10 mouse cellular contexts compared by ENCODE assay signal in the genomic region with DNA sequence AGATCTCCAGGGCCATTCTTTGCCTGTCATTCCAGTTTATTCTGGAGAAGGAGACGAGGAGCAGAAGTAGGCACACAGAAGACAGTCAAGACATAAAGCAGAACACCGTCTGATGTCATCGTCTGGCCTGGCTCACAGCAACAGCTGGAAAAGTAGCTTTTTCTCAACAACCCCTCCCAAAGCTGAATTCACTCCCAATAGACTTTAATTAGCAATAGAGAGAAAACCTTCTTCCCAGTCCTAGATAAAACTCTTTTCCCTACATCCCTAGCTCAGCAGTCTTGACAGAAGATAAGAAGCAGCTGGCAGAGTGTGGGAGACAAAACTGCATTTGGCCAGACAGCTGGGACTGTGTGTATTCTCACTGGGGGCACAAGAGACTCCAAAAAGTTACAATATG. TPM values are rescaled to one million over a fixed set of nuclear protein-coding genes. Genes with fewer than 3 reads are reported as not detected.
DNase-seq lines count a peak whose midpoint lies in the region; ATAC-seq lines count a peak whose summit lies in the region.
"Had no signal": no experiment of that assay in that cellular context is flagged by ENCODE, and none has a peak within 500 bp of the region (broad histone marks: within the 10 kb centered on the region; RNA-seq: fewer than 3 reads in every experiment).

No protein-coding gene starts in this region.

- no peak overlapping the region for H3K4me3 ChIP-seq in stomach, embryonic 14.5 days (ENCODE audit: low read depth, low read length)

- H3K27me3 ChIP-seq in stomach, embryonic 14.5 days (ENCODE audit: control insufficient read depth, insufficient read depth, low read length) = no peaks in the 10 kb centered on the region

- no peak overlapping the region for H3K4me2 ChIP-seq in stomach, embryonic 14.5 days (replicated peaks; ENCODE audit: low read depth, low read length)

- peak; percentile 9 for DNase-seq in layer of hippocampus, adult 9-11 months
- DNase-seq in layer of hippocampus, adult 11-12 months (ENCODE audit: low spot score) = no peak
- DNase-seq in heart, adult 11 months = peak; percentile 97
- DNase-seq in heart, postnatal 36 days = peak; percentile 57
- DNase-seq in right cerebral cortex, adult 18-20 months = no peak
- no peak for DNase-seq in adipocyte (ENCODE audit: low spot score)
- DNase-seq in adrenal gland, postnatal 36 days = no peak

- intact Hi-C loops in heart, postnatal 36 days (cut with DNase I) = no loop called here

- no peak overlapping the region for H3K9ac ChIP-seq in stomach, embryonic 14.5 days (replicated peaks; ENCODE audit: low read depth, low read length)

- peaks cover 4% of the 10 kb centered on the region; the same call in 1 of the 2 replicates for H3K4me1 ChIP-seq in stomach, embryonic 14.5 days (ENCODE audit: control insufficient read depth, insufficient read depth, low read length)

- no peaks in the 10 kb centered on the region for H3K9me3 ChIP-seq in stomach, embryonic 14.5 days (ENCODE audit: control insufficient read depth, low read depth, low read length)

- peak overlapping the region; percentile 62; the same call in 1 of the 2 replicates for H3K27ac ChIP-seq in stomach, embryonic 14.5 days (ENCODE audit: low read length)

- ATAC-seq in stomach, embryonic 14.5 days (ENCODE audit: insufficient number of reproducible peaks, insufficient read depth, low FRiP score, low read depth) = peak; percentile 88
- ATAC-seq: midbrain, embryonic 16.5 days had no signal

- 14% methylated on average over 3 of the region's 3 CpGs for WGBS in stomach, embryonic 14.5 days

- H3K36me3 ChIP-seq in stomach, embryonic 14.5 days (ENCODE audit: control insufficient read depth, insufficient read depth, low read length) = no peaks in the 10 kb centered on the region

RNA-seq across cellular contexts. Expression of gene C1qtnf7, which starts 59.3 kb away (rescaled TPM):
- 1 to 10 TPM; 7.1 to 7.9 TPM for total RNA-seq in heart, postnatal 36 days (2021)
- polyA plus RNA-seq in stomach, embryonic 14.5 days (2014; fragmentation: Nextera tagmentation; extraction: Ambion mirVana) = 17.3 and 20.0 TPM in 2 replicates
- total RNA-seq in adrenal gland, postnatal 36 days (2021) = 1 to 10 TPM; 2.6 to 7.5 TPM
- total RNA-seq: hematopoietic stem cell, adult 5-6 weeks had no signal

Comparison
In these comparisons a context has a peak if more than half of its experiments do, and no peak if none do; other contexts are left out.
1. DNase-seq: peak in layer of hippocampus, adult 9-11 months (single experiment), heart, adult 11 months (single experiment) and heart, postnatal 36 days (2 of 2); none in layer of hippocampus, adult 11-12 months (single experiment), right cerebral cortex, adult 18-20 months (single experiment), adipocyte (single experiment) and adrenal gland, postnatal 36 days (0 of 2).